Mouse (Mus musculus): ENCODE data around the gene Hs3st3a1. TPM values are rescaled to one million over a fixed set of nuclear protein-coding genes. Genes with fewer than 3 reads are reported as not detected.

Gene Hs3st3a1
- polyA plus RNA-seq, 1 experiment from 2014 or later, result 3.1 TPM

DNA sequence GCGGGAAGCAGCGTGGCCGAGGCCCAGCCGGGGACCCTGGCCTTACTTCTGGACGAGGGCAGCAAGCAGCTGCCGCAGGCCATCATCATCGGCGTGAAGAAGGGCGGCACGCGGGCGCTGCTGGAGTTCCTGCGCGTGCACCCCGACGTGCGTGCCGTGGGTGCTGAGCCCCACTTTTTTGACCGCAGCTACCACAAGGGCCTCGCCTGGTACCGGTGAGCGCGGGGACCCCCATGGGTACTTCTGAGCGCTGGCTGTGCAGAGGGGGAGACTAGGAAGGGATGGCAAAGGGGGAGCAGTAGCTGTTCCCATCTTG, 1.2 kb downstream of the Hs3st3a1 start, which contains the start of gene F930015N05Rik:
Gene F930015N05Rik (minus strand): TSS at position 242 of the 316 bp plus-strand sequence.
- H3K4me2 ChIP-seq (replicated peaks; ENCODE audit: low read depth, low read length), result peak within 1 kb of the TSS; percentile 98
- peaks cover 23% of the 10 kb centered on the region for H3K27me3 ChIP-seq (ENCODE audit: control insufficient read depth, insufficient read depth, low read length)
- H3K9ac ChIP-seq (ENCODE audit: low read depth, low read length), result peak within 1 kb of the TSS; percentile 75
- H3K9me3 ChIP-seq (ENCODE audit: control insufficient read depth, low read length), result no peaks in the 10 kb centered on the region
- 0% methylated on average over 23 of the region's 24 CpGs for WGBS
- no peaks in the 10 kb centered on the region for H3K36me3 ChIP-seq (ENCODE audit: control insufficient read depth, insufficient read depth, low read length)
- peaks cover 3% of the 10 kb centered on the region; the same call in 1 of the 2 replicates for H3K4me1 ChIP-seq (ENCODE audit: control insufficient read depth, insufficient read depth, low read length)
- peak within 1 kb of the TSS; percentile 62 for H3K4me3 ChIP-seq (ENCODE audit: low read length)
- ATAC-seq (ENCODE audit: low FRiP score, low TSS enrichment), result no peak
- peak within 1 kb of the TSS; percentile 37; the same call in 1 of the 2 replicates for H3K27ac ChIP-seq (ENCODE audit: low read depth, low read length)

DNA sequence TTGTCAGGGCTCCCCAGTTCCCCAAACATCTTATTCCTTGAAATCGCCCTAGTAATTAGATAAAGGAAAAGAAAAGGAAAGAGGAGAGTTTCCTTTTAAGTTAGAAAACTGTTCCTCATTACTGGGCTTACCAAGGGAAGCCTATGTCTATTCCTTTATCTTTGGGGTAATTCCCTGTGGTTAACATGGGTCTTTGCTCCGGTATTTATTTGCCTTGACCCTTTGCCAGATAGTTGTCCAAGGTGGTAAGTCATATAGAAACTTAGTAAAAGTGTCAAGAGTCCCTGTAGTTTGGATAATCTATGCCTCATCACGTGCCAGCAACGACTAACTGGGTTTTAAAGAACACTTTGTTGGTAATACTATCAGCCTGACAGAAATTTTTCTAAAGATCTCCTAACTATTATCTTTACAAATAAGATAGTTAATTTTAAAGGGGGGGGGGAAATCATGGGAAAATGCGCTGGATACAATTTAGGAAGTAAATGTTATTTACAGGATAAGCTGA, 1.7 kb downstream of the Hs3st3a1 start:
- WGBS, result 12% methylated on average over 5 of the region's 5 CpGs
- peaks cover 23% of the 10 kb centered on the region for H3K27me3 ChIP-seq (ENCODE audit: control insufficient read depth, insufficient read depth, low read length)
- no peak for ATAC-seq (ENCODE audit: low FRiP score, low TSS enrichment)
- H3K9ac ChIP-seq (ENCODE audit: low read depth, low read length), result peak overlapping the region; percentile 75
- no peak overlapping the region for H3K27ac ChIP-seq (ENCODE audit: low read depth, low read length)
- H3K4me3 ChIP-seq (ENCODE audit: low read length), result peak overlapping the region; percentile 62
- H3K36me3 ChIP-seq (ENCODE audit: control insufficient read depth, insufficient read depth, low read length), result no peaks in the 10 kb centered on the region
- peak overlapping the region; percentile 98 for H3K4me2 ChIP-seq (replicated peaks; ENCODE audit: low read depth, low read length)
- H3K4me1 ChIP-seq (ENCODE audit: control insufficient read depth, insufficient read depth, low read length), result peaks cover 5% of the 10 kb centered on the region; the same call in 1 of the 2 replicates
- no peaks in the 10 kb centered on the region for H3K9me3 ChIP-seq (ENCODE audit: control insufficient read depth, low read length)

DNA sequence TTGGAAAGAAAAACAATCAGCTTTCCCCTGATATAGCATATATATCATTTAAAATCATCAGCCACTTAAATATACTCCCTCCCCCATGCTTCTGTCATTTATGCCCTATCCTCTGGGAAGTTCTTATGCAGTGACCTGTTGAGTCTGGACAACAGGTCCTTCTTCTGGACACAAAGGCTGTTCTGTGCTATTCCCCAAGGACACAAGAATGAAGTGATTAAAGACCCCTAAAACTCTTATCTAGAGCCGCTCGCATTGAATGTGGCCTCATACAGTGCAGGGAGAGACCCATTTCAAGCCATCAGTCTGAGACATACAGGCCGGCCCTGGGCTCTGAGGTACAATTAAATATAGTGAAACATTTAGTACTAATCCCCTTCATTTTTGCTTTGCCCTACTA, 2.6 kb downstream of the Hs3st3a1 start:
- ATAC-seq (ENCODE audit: low FRiP score, low TSS enrichment), result no peak
- peaks cover 5% of the 10 kb centered on the region; the same call in 1 of the 2 replicates for H3K4me1 ChIP-seq (ENCODE audit: control insufficient read depth, insufficient read depth, low read length)

DNA sequence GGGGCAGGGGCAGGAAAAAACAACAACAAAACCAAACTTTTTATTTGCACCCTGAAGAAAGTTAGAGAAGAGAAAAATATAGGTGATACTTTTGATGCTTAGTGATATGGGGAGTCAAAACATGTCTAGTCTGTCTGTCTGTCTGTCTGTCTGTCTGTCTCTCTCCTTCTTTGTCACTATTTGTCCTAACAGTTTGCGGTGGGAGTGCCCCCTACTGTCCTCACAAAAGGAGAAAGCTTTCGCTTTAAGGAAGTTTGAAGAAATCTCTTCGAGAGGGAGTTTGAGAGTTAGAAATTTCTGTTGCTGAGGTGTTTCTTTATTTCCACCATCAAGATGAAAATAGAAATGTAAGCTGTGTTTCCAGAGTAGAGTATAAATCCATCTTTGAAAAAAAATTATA, 3.8 kb downstream of the Hs3st3a1 start:
- Histone ChIP-seq H3K36me3 (ENCODE audit: control insufficient read depth, insufficient read depth, low read length) (no peaks in the 10 kb centered on the region), H3K4me3 (ENCODE audit: low read length) (no peak overlapping the region), H3K4me1 (ENCODE audit: control insufficient read depth, insufficient read depth, low read length) (peaks cover 5% of the 10 kb centered on the region; the same call in 1 of the 2 replicates), H3K9me3 (ENCODE audit: control insufficient read depth, low read length) (no peaks in the 10 kb centered on the region), H3K9ac (ENCODE audit: low read depth, low read length) (no peak overlapping the region), H3K27me3 (ENCODE audit: control insufficient read depth, insufficient read depth, low read length) (peaks cover 32% of the 10 kb centered on the region), H3K4me2 (replicated peaks; ENCODE audit: low read depth, low read length) (no peak overlapping the region), H3K27ac (ENCODE audit: low read depth, low read length) (no peak overlapping the region)
- ATAC-seq (ENCODE audit: low FRiP score, low TSS enrichment), result no peak
- 38% methylated on average over 3 of the region's 3 CpGs for WGBS

More for the DNA sequence above, 2.6 kb downstream of the Hs3st3a1 start:
- peak overlapping the region; percentile 15 for H3K4me2 ChIP-seq (replicated peaks; ENCODE audit: low read depth, low read length)
- peak overlapping the region; percentile 23; the same call in 1 of the 2 replicates for H3K9ac ChIP-seq (ENCODE audit: low read depth, low read length)
- no peak overlapping the region for H3K27ac ChIP-seq (ENCODE audit: low read depth, low read length)
- WGBS, result 44% methylated on average over 3 of the region's 3 CpGs
- peak overlapping the region; percentile 16; the same call in 1 of the 2 replicates for H3K4me3 ChIP-seq (ENCODE audit: low read length)
- no peaks in the 10 kb centered on the region for H3K9me3 ChIP-seq (ENCODE audit: control insufficient read depth, low read length)
- no peaks in the 10 kb centered on the region for H3K36me3 ChIP-seq (ENCODE audit: control insufficient read depth, insufficient read depth, low read length)
- peaks cover 25% of the 10 kb centered on the region for H3K27me3 ChIP-seq (ENCODE audit: control insufficient read depth, insufficient read depth, low read length)

DNA sequence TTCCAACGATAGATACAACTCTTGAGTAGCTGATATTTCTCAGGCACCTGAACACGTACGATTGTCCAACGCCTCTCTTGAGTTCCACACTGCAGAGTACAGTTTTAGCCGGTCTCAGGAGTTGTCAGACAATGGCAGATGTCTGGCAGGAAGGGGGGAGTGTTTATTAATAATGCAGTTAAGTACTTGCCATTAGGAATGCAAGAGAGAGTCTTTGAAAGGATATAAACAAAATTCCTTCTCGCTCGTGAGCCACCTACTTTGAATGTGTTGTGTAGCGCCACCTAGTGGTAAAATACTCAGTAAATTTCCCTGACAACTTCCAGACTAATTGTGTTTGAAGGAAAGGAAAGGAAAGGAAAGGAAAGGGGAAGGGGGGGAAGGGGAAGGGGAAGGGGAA, 7.0 kb downstream of the Hs3st3a1 start:
- no peaks in the 10 kb centered on the region for H3K36me3 ChIP-seq (ENCODE audit: control insufficient read depth, insufficient read depth, low read length)
- H3K4me3 ChIP-seq (ENCODE audit: low read length), result no peak overlapping the region
- ATAC-seq (ENCODE audit: low FRiP score, low TSS enrichment), result no peak
- H3K9ac ChIP-seq (ENCODE audit: low read depth, low read length), result no peak overlapping the region
- peaks cover 22% of the 10 kb centered on the region; the same call in 1 of the 2 replicates for H3K27me3 ChIP-seq (ENCODE audit: control insufficient read depth, insufficient read depth, low read length)
- no peak overlapping the region for H3K27ac ChIP-seq (ENCODE audit: low read depth, low read length)
- WGBS, result 34% methylated on average over 8 of the region's 8 CpGs
- H3K4me1 ChIP-seq (ENCODE audit: control insufficient read depth, insufficient read depth, low read length), result 0 out of 2 replicates have a peak, but pooled peaks cover 5% of the 10 kb centered on the region
- H3K4me2 ChIP-seq (replicated peaks; ENCODE audit: low read depth, low read length), result peak overlapping the region; percentile 24; the same call in 1 of the 2 replicates
- no peaks in the 10 kb centered on the region for H3K9me3 ChIP-seq (ENCODE audit: control insufficient read depth, low read length)

DNA sequence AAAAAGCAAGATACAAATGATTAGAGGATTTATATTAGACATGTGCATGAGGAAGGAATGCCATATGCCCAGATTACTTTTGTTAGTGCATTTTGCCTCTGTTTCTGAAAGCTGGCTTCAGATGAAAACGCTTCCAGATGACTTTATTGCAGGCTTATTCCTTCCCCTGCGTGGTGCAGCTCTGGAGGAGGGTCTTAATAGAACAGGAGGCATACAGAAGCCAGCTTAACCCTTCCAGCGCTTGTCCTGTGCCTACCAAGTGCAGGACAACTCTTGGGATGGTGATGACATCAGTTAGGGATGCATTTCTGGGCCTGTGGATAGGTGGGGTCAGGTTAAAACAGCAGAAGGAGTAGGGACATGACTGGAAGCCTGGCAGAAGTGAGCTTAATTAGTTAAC, 7.6 kb downstream of the Hs3st3a1 start:
- Histone ChIP-seq H3K4me1 (ENCODE audit: control insufficient read depth, insufficient read depth, low read length) (0 out of 2 replicates have a peak, but pooled peaks cover 5% of the 10 kb centered on the region), H3K27ac (ENCODE audit: low read depth, low read length) (no peak overlapping the region), H3K4me3 (ENCODE audit: low read length) (no peak overlapping the region), H3K9me3 (ENCODE audit: control insufficient read depth, low read length) (no peaks in the 10 kb centered on the region), H3K27me3 (ENCODE audit: control insufficient read depth, insufficient read depth, low read length) (peaks cover 18% of the 10 kb centered on the region; the same call in 1 of the 2 replicates), H3K4me2 (replicated peaks; ENCODE audit: low read depth, low read length) (no peak overlapping the region), H3K36me3 (ENCODE audit: control insufficient read depth, insufficient read depth, low read length) (no peaks in the 10 kb centered on the region), H3K9ac (ENCODE audit: low read depth, low read length) (no peak overlapping the region)
- ATAC-seq (ENCODE audit: low FRiP score, low TSS enrichment), result no peak
- WGBS, result 46% methylated on average over 3 of the region's 3 CpGs

DNA sequence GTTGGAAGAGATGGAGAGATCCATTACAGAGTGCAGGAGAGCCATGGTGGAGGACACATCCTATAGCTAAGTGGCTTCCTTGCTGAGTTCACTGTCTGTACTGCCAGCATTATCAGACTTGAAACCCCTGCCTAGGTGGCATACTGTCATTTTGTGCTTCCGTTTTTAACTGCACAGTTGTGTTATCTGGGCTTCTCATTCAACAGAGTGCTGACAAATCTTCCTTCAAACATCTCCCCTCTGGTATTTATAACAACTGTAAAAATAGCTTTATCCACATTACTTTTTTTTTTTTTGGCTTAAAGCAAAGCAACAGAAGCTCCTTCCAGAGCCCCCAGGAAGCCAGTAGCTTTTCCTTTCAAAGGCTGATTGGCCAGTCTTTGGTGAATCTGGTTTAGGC, 10.1 kb downstream of the Hs3st3a1 start:
- no peak for ATAC-seq (ENCODE audit: low FRiP score, low TSS enrichment)
- Histone ChIP-seq H3K9me3 (ENCODE audit: control insufficient read depth, low read length) (no peaks in the 10 kb centered on the region), H3K9ac (ENCODE audit: low read depth, low read length) (no peak overlapping the region), H3K4me3 (ENCODE audit: low read length) (no peak overlapping the region), H3K27me3 (ENCODE audit: control insufficient read depth, insufficient read depth, low read length) (peaks cover 14% of the 10 kb centered on the region; the same call in 1 of the 2 replicates), H3K4me1 (ENCODE audit: control insufficient read depth, insufficient read depth, low read length) (0 out of 2 replicates have a peak, but pooled peaks cover 5% of the 10 kb centered on the region), H3K27ac (ENCODE audit: low read depth, low read length) (no peak overlapping the region), H3K4me2 (replicated peaks; ENCODE audit: low read depth, low read length) (no peak overlapping the region), H3K36me3 (ENCODE audit: control insufficient read depth, insufficient read depth, low read length) (no peaks in the 10 kb centered on the region)
- WGBS, result 91% methylated on average over 1 of the region's 1 CpGs

DNA sequence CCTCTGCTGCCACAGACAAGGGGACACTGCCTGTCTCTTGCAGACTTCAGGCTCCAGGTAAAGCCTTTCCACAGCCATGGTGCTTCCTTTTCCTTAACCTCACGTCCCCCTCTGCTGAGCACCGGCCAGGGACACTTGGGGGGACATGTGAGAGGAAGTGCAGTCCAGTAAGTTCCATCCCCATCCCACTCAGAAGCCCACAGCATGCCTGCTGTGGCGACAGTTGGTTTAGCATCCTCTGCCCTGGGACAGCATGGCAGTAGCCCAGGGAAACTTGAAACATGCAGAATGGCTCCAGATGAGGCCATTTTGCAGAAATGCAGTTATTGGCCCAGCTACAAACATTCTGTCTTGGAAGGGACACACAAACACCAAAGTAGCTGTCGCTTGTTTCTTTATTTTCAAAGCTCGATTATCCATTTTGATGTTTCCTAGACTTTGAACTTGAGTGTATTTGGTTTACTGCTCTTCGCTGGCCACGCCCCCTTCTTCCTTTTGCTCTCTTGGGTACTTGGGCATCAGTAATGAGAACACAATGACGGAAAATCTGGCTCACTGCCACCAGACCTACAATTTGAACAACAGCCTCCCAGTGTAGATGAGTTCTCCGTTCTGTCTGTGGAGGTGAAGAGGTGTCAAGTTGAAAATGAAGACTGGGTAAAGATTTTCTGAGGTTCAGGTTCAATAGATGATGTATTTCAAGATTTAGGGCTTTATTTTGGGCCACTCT, 13.6 kb downstream of the Hs3st3a1 start:
- Histone ChIP-seq H3K9ac (ENCODE audit: low read depth, low read length) (no peak overlapping the region), H3K4me3 (ENCODE audit: low read length) (no peak overlapping the region), H3K4me2 (replicated peaks; ENCODE audit: low read depth, low read length) (no peak overlapping the region), H3K36me3 (ENCODE audit: control insufficient read depth, insufficient read depth, low read length) (no peaks in the 10 kb centered on the region), H3K27ac (ENCODE audit: low read depth, low read length) (no peak overlapping the region), H3K27me3 (ENCODE audit: control insufficient read depth, insufficient read depth, low read length) (peaks cover under 1% of the 10 kb centered on the region; the same call in 1 of the 2 replicates), H3K9me3 (ENCODE audit: control insufficient read depth, low read length) (no peaks in the 10 kb centered on the region), H3K4me1 (ENCODE audit: control insufficient read depth, insufficient read depth, low read length) (no peaks in the 10 kb centered on the region)
- ATAC-seq (ENCODE audit: low FRiP score, low TSS enrichment), result no peak
- 83% methylated on average over 9 of the region's 9 CpGs for WGBS

DNA sequence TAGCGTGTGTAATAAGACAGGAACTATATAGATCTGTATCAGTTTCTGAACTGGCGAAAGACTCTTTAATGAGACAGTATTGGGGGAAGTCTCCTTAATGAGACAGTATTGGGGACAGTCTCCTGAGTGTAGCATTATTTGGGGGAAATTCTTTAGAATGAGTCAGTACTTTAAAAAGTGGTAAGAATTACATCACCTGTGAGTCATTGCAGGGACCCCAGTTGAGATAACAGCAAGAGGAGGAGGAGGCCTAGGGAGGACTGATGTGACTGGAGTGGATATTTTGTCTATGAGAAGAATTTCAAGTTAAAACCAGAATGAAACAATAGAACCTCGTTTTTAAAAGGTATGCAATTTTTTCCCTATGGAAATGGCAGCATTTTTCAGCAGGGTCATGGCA, 26.6 kb downstream of the Hs3st3a1 start:
- 76% methylated on average over 3 of the region's 3 CpGs for WGBS
- Histone ChIP-seq H3K4me2 (replicated peaks; ENCODE audit: low read depth, low read length) (no peak overlapping the region), H3K4me3 (ENCODE audit: low read length) (no peak overlapping the region)

More for the DNA sequence above, 26.6 kb downstream of the Hs3st3a1 start:
- Histone ChIP-seq H3K27me3 (ENCODE audit: control insufficient read depth, insufficient read depth, low read length) (no peaks in the 10 kb centered on the region), H3K27ac (ENCODE audit: low read depth, low read length) (no peak overlapping the region), H3K9me3 (ENCODE audit: control insufficient read depth, low read length) (no peaks in the 10 kb centered on the region), H3K36me3 (ENCODE audit: control insufficient read depth, insufficient read depth, low read length) (no peaks in the 10 kb centered on the region), H3K9ac (ENCODE audit: low read depth, low read length) (no peak overlapping the region), H3K4me1 (ENCODE audit: control insufficient read depth, insufficient read depth, low read length) (no peaks in the 10 kb centered on the region)
- no peak for ATAC-seq (ENCODE audit: low FRiP score, low TSS enrichment)
